Mouse (Mus musculus) intestine, embryonic 14.5 days (tissue): ENCODE measurements at regions not wholly inside any gene's neighbourhood (a gene's known extent, or its start where the extent isn't known, plus 50 kb on each side); places are given as distances from the start of the nearest gene placed in this dataset.

Experiments used
- ATAC-seq: fragments of 200-750 bp; cut with Nextera tagmentation; replicated peaks from 2 replicates; pipeline ENCODE4 v1.8.0; 2017; ENCODE audit warnings: low read depth, moderate number of reproducible peaks, moderate TSS enrichment, moderate library complexity; ENCODE audit not compliant: low FRiP score, low TSS enrichment
- DNase-seq: peaks from one replicate; pipeline ENCODE4 v3.0.0-alpha.2; 2018; ENCODE audit warnings: low spot score
- H3K27ac ChIP-seq: fragments of 300-500 bp; sonication (generic); 2 replicates; pipeline ENCODE4 v1.5.1; 2014; ENCODE audit warnings: low read depth, mild to moderate bottlenecking, control low read depth
- H3K27me3 ChIP-seq: fragments of 300-500 bp; sonication (generic); replicated peaks from 2 replicates; pipeline ENCODE4 v1.6.1; 2014; ENCODE audit warnings: low read length, control low read depth; ENCODE audit not compliant: control insufficient read depth, insufficient read depth
- H3K36me3 ChIP-seq: fragments of 300-500 bp; sonication (generic); 2 replicates; pipeline ENCODE4 v1.6.1; 2014; ENCODE audit warnings: low read length, control low read depth; ENCODE audit not compliant: control insufficient read depth, insufficient read depth
- H3K4me1 ChIP-seq: fragments of 300-500 bp; sonication (generic); replicated peaks from 2 replicates; pipeline ENCODE4 v1.6.1; 2014; ENCODE audit warnings: low read length, control low read depth, mixed read lengths; ENCODE audit not compliant: control insufficient read depth, insufficient read depth
- H3K4me2 ChIP-seq: fragments of 300-500 bp; sonication (generic); 2 replicates; pipeline ENCODE4 v1.6.1; 2014; ENCODE audit warnings: low read length
- H3K4me3 ChIP-seq: fragments of 300-500 bp; sonication (generic); 2 replicates; pipeline ENCODE4 v1.5.1; 2014; ENCODE audit warnings: low read depth, low read length, control low read depth, mixed read lengths
- H3K9ac ChIP-seq: fragments of 300-500 bp; sonication (generic); 2 replicates; pipeline ENCODE4 v1.6.1; 2014; ENCODE audit warnings: mild to moderate bottlenecking, low read length
- H3K9me3 ChIP-seq: fragments of 300-500 bp; sonication (generic); 2 replicates; pipeline ENCODE4 v1.6.1; 2016; ENCODE audit warnings: low read length, control low read depth; ENCODE audit not compliant: control insufficient read depth
- WGBS: fragments of 180-500 bp; shearing (Covaris S2); extraction: QIAGEN DNeasy Blood & Tissue Kit; methylation state at CpG from one replicate; pipeline ENCODE4 v1.1.7; 2014; 5-methylcytosine and 5-hydroxymethylcytosine counted together

GRCm38 (mm10) chr10:54269785-54270184 lies 193.4 kb upstream of the Man1a start:
- Histone ChIP-seq H3K36me3 (no peaks in the 10 kb centered on the region), H3K4me1 (no peaks in the 10 kb centered on the region), H3K9me3 (no peaks in the 10 kb centered on the region), H3K27me3 (no peaks in the 10 kb centered on the region), H3K4me3 (no peak overlapping the region), H3K9ac (no peak overlapping the region), H3K4me2 (no peak overlapping the region), H3K27ac (no peak overlapping the region)
- ATAC-seq (no peak), DNase-seq (no peak)
- WGBS, result 97% methylated on average over 1 of the region's 1 CpGs

- Histone ChIP-seq H3K4me2 (no peak overlapping the region), H3K4me1 (no peaks in the 10 kb centered on the region), H3K4me3 (no peak overlapping the region), H3K9me3 (no peaks in the 10 kb centered on the region), H3K36me3 (no peaks in the 10 kb centered on the region), H3K9ac (no peak overlapping the region), H3K27ac (no peak overlapping the region), H3K27me3 (no peaks in the 10 kb centered on the region)
- DNase-seq (no peak), ATAC-seq (no peak)
Observed at GRCm38 (mm10) chr10:54269354-54269753, 192.9 kb upstream of the Man1a start.

- Histone ChIP-seq H3K4me2 (no peak overlapping the region), H3K4me1 (no peaks in the 10 kb centered on the region), H3K36me3 (no peaks in the 10 kb centered on the region), H3K27ac (no peak overlapping the region), H3K4me3 (no peak overlapping the region), H3K9me3 (no peaks in the 10 kb centered on the region), H3K27me3 (no peaks in the 10 kb centered on the region), H3K9ac (no peak overlapping the region)
- no peak for DNase-seq
- no peak for ATAC-seq
- WGBS, result 84% methylated on average over 4 of the region's 4 CpGs
Observed at GRCm38 (mm10) chr10:54266656-54267055, 190.2 kb upstream of the Man1a start.

GRCm38 (mm10) chr10:54254874-54255641 lies 178.6 kb upstream of the Man1a start:
- Histone ChIP-seq H3K4me3 (no peak overlapping the region), H3K4me1 (no peaks in the 10 kb centered on the region), H3K9me3 (no peaks in the 10 kb centered on the region), H3K4me2 (no peak overlapping the region), H3K27me3 (no peaks in the 10 kb centered on the region), H3K27ac (no peak overlapping the region), H3K9ac (no peak overlapping the region), H3K36me3 (no peaks in the 10 kb centered on the region)
- 59% methylated on average over 1 of the region's 1 CpGs for WGBS
- DNase-seq, result no peak
- ATAC-seq, result no peak

GRCm38 (mm10) chr10:54244995-54245394 lies 168.6 kb upstream of the Man1a start:
- Histone ChIP-seq H3K4me1 (no peaks in the 10 kb centered on the region), H3K9me3 (no peaks in the 10 kb centered on the region), H3K27me3 (no peaks in the 10 kb centered on the region), H3K4me2 (no peak overlapping the region), H3K9ac (no peak overlapping the region), H3K36me3 (no peaks in the 10 kb centered on the region), H3K27ac (no peak overlapping the region), H3K4me3 (no peak overlapping the region)
- ATAC-seq (no peak), DNase-seq (no peak)

GRCm38 (mm10) chr10:54202362-54202761 lies 126.0 kb upstream of the Man1a start:
- Histone ChIP-seq H3K4me1 (no peaks in the 10 kb centered on the region), H3K27ac (no peak overlapping the region), H3K9me3 (no peaks in the 10 kb centered on the region), H3K9ac (no peak overlapping the region), H3K36me3 (no peaks in the 10 kb centered on the region), H3K27me3 (no peaks in the 10 kb centered on the region), H3K4me2 (no peak overlapping the region), H3K4me3 (no peak overlapping the region)
- DNase-seq, result no peak
- ATAC-seq, result no peak
- 69% methylated on average over 3 of the region's 3 CpGs for WGBS

GRCm38 (mm10) chr10:54201727-54202126 lies 125.3 kb upstream of the Man1a start:
- Histone ChIP-seq H3K27ac (no peak overlapping the region), H3K4me2 (no peak overlapping the region), H3K27me3 (no peaks in the 10 kb centered on the region), H3K36me3 (no peaks in the 10 kb centered on the region), H3K9me3 (no peaks in the 10 kb centered on the region), H3K4me1 (no peaks in the 10 kb centered on the region), H3K9ac (no peak overlapping the region), H3K4me3 (no peak overlapping the region)
- ATAC-seq, result no peak
- DNase-seq, result no peak

GRCm38 (mm10) chr10:54182670-54183069 lies 106.3 kb upstream of the Man1a start:
- no peaks in the 10 kb centered on the region for H3K9me3 ChIP-seq
- 66% methylated on average over 1 of the region's 1 CpGs for WGBS
- no peak overlapping the region for H3K4me3 ChIP-seq
- no peaks in the 10 kb centered on the region for H3K27me3 ChIP-seq
- H3K9ac ChIP-seq, result no peak overlapping the region
- H3K27ac ChIP-seq, result no peak overlapping the region
- no peaks in the 10 kb centered on the region for H3K4me1 ChIP-seq
- no peak overlapping the region for H3K4me2 ChIP-seq
- DNase-seq (no peak), ATAC-seq (no peak)
- no peaks in the 10 kb centered on the region for H3K36me3 ChIP-seq

GRCm38 (mm10) chr10:54169320-54169719 lies 92.9 kb upstream of the Man1a start:
- Histone ChIP-seq H3K4me3 (no peak overlapping the region), H3K27me3 (no peaks in the 10 kb centered on the region), H3K4me1 (no peaks in the 10 kb centered on the region), H3K27ac (no peak overlapping the region), H3K4me2 (no peak overlapping the region), H3K9ac (no peak overlapping the region), H3K9me3 (no peaks in the 10 kb centered on the region), H3K36me3 (no peaks in the 10 kb centered on the region)
- DNase-seq, result no peak
- no peak for ATAC-seq
- WGBS, result 60% methylated on average over 7 of the region's 7 CpGs
